Mouse (Mus musculus): ENCODE results near the gene Cdh13.

DNA sequence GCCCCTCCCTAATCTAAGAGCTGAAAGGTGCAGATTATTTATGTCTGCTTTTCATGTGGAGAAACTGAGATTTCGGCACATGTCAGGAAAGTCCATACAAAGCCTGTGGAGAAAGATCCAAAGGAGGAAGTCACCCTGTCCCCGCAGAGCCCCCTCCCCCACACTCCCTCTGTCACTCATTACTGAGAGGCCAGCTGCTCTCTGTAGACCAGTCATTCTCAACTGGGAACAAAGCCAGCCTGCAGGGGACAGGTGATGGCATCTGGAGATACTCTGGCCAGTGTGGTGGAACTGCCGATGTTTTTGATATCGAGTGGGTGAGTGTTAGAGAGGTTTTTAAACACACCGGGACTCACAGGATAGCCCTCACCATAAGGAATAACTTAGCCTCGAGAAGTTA is 582.8 kb downstream of the Cdh13 start:
- TF ChIP-seq CTCF (IDR thresholded peaks at IDR 0.05; ENCODE audit: low read depth) (no peak), EP300 (optimal IDR thresholded peaks at IDR 0.05) (no peak)

Data from stomach, postnatal 0 days (tissue).